Mouse (Mus musculus) left cerebral cortex, adult 8-10 months (tissue): ENCODE measurements around the gene Ccr1l1. TPM values are rescaled to one million over a fixed set of nuclear protein-coding genes. Genes with fewer than 3 reads are reported as not detected.

Experiments
- DNase-seq, 2 experiments: peaks; one replicate each; pipeline ENCODE4 v3.0.0; 2022; ENCODE audit warnings: low spot score in 2 of 2
- total RNA-seq, 4 experiments: library from RNA; stranded (reverse); gene quantifications; 2 replicates each; pipeline ENCODE4 v1.2.4; 2022

The Ccr1l1 gene
- total RNA-seq, 4 experiments from 2014 or later = not detected

- no peak for DNase-seq
Measured at GRCm38 (mm10) chr9:123960161-123960560, 18.0 kb downstream of the Ccr1l1 start.

- no peak for DNase-seq
Measured at GRCm38 (mm10) chr9:123957911-123958413, 20.2 kb downstream of the Ccr1l1 start.

DNA sequence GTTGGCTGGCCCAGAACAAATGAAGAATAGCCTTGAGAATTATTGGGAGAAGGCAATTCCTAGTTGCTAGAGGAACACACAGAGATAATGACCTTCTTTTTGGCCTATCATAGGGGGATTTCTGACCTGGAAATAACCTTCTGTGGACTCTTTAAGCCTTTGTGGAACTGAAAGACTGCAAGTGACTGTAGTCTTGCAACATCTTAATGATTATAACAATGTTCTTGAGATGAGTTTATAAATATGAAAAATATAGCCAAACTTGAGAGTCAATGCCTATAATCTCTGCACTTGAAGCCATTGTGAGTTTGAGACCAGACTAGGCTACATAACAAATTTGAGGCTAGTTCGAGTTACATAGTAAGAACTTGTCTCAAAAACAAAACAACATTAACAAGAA is 21.3 kb downstream of the Ccr1l1 start:
- DNase-seq = no peak

GRCm38 (mm10) chr9:123953551-123953950 is 24.7 kb downstream of the Ccr1l1 start:
- no peak for DNase-seq

- no peak for DNase-seq
Measured at GRCm38 (mm10) chr9:123951176-123951575, 27.0 kb downstream of the Ccr1l1 start.

DNA sequence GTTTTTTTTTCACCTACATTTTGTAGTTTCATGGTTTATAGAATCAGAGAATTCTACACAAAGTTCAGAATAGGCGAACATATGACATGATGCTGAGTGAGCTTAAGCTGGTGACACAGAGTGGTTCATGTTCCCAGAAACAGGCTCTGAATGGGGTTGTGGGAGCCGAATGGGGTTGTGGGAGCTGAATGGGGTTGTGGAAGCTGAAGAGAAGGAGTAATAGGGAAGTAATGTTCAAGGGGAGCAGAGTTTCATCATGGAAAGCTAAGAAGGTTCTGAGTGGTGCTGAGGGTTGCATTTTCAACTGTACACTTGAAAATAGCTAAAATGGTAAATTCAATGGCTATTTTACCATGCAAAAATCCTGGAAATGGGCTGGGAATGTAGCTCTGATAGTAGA is 28.8 kb downstream of the Ccr1l1 start:
- DNase-seq = no peak

- DNase-seq = no peak
Measured at GRCm38 (mm10) chr9:123947815-123948214, 30.4 kb downstream of the Ccr1l1 start.

GRCm38 (mm10) chr9:123942025-123942424 is 36.2 kb downstream of the Ccr1l1 start:
- DNase-seq = no peak

GRCm38 (mm10) chr9:123941316-123941715 is 36.9 kb downstream of the Ccr1l1 start:
- DNase-seq = no peak

GRCm38 (mm10) chr9:123940628-123941027 is 37.6 kb downstream of the Ccr1l1 start:
- no peak for DNase-seq

- no peak for DNase-seq
Measured at GRCm38 (mm10) chr9:123940168-123940567, 38.0 kb downstream of the Ccr1l1 start.

GRCm38 (mm10) chr9:123937989-123938388 is 40.2 kb downstream of the Ccr1l1 start:
- no peak for DNase-seq

DNA sequence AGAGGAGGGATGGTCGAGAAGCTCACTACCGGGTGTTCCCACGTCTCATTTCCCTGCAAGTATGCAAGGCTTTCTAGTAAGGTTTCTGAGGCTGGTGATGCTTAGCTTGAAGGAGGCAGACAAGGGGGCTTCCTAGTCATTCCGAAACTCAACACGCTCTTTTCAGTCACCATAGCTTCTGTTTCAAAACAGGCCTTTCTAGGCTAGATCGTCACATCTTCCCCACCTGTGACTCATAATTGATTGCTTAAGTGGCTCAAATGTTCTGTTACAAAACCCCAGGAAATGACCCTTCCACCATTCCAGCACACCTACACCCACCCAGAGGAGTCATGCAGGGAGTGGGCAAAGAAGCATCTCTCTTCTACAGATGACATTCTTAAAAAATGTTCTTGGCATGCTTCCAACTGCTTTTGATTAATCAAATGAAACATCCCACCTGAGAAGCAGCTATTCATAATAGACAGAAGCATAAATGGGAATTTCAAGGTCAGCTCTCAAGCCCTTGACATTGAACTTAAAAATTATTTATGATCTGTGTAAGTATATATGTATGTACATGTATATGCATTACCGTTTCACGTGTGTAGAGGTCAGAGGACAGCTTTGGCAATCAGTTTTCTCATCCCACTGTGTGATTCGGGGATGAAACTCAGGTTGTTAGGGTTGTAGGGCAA is 41.5 kb downstream of the Ccr1l1 start:
- DNase-seq = no peak

DNA sequence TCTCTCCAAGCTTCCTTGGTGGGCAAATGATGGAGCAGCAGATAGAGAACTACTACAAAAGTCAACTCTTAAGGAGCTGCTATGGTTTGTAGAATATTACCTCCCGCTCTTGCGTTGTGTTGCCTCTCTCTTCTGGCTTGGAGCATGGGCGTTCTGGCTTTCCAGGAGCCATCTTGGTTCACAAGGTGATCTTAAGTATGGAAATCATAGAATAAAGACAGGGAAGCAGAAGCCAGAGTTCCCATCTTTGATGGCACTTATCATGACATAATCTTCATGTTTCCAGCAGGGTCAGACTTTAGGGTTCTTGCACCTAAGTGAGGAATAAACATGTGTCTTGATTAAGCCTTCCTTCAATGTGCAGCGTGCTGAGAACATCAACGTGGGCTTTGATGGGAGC is 42.4 kb downstream of the Ccr1l1 start:
- no peak for DNase-seq

DNA sequence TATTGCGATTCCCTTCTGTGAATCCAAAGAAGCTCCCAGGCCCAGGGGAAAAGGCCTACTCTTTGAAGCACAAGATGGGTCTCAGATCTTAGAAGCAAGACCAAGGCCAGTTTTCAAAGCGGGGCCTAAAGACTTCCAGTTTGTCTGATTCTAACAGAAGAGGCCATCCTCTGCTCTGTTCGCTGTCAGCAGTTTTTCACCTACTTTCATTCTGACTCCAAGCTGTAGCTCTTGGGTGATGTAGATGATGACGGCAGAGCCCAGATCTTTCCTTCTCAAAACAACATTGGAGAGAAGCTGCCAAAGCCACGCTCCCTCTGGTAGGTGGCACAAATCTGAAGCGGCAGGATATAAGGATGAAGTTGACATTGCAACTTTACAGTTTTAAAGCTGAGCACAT is 42.9 kb downstream of the Ccr1l1 start:
- no peak for DNase-seq

DNA sequence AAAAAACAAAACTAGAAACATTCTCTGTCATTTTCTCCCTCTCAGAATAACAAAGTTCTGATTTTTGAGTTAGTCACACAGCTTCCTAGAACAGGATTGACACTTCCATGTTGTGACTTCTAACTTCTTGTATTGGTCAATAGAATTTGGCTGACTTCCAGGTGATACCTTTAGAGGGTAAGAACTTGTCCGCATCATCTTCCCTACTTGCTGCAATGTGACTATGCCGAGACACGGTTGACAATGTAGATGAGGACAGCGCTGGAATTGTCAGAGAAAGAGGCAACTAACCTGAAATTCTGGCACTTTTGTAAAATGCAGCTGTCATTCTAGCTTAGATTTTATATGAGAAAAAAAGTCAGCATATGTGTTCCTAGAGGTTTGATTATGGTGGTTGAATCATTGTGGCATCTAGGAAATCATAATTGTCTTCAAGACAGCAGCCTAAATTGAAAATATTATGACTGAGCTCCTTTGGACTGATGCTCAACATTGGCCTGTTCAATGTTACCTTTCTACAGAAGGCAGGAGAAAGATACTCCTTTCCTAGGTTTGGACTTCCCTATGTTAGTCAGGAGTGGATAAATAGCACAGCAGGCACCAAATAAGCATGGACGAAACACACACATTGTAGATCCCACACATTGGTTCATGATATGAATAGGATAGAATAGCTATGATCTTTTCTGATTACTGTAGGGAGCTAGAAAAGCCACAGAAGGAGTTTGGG is 44.3 kb downstream of the Ccr1l1 start:
- DNase-seq = no peak

DNA sequence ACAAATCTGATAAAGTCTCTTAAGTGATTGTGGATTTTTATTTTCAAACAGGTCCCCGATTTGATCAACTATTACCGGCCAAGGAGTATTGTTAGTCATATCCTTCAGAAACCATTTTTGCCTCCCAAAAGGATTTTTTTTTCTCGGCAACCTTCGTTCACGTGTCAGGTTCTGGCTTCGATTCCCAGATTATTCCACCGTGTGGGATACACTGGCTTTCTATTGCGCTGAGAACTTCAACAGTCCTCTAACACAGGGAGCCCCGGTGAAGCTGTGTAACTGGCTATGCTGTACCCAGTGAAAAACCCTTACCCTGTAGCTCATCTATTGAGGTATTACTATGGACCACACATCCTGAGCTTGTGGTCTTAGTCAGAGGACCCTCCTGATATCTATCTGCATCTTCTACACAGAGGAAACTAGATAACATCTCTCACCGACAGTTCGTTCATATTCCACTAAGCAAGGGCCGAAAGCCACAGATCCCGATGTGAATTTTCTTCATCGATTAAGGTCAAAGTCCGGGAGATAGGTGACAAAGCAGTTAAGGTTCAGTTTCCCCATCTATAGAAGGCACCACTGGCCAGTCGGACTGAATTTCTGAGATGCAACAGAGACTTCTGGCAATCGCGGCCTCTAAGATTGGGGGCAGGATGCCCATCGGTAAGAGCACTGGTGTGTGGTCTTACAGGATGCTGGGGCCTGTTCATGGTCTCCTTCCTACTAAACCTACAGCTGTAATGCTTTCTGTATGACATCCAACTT is 45.1 kb downstream of the Ccr1l1 start:
- DNase-seq = no peak

DNA sequence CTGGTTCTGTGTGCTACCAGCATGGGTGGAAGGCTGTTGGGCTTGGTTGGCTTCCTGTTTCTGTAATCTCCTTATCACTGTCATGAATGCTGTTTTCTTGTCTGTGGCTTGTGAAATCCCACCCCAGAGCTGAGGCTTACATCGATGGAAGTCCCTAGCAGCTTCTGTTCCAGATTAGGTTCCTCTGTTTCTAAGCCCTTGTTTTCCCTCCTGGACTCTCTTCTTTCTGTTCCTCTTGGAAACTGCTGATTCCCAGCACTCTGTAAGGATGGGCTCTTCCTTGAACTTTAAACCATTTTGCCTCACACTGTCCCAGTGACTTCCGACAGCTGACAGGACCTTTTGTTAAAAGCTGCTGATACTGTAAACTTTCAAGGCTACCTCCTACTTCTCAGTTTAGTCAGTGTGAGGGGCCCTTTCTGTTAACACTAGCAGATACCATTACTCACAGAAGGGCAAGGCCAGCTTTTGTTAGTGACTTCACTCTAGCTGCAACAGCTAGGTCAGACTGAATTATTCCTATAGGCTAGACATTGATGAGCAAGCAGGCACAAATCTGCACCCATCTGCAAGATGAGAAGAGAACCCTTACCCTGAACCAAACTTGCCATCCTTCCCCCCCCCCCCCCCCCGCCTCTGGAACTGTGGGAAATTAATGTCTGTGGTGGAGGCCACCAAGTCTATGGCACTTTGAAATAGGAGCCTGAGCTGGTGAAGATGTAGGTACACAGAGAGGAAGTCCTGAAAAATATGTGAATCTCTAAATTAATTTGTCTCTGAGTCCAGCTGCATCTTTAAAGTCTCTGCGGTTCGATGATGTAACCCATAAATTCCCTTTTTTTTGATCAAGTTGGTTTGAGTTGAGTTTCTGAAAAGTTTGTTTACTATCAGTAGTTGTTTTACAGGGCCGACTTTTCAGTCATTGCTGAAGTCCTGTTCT is 46.2 kb downstream of the Ccr1l1 start:
- no peak for DNase-seq

DNA sequence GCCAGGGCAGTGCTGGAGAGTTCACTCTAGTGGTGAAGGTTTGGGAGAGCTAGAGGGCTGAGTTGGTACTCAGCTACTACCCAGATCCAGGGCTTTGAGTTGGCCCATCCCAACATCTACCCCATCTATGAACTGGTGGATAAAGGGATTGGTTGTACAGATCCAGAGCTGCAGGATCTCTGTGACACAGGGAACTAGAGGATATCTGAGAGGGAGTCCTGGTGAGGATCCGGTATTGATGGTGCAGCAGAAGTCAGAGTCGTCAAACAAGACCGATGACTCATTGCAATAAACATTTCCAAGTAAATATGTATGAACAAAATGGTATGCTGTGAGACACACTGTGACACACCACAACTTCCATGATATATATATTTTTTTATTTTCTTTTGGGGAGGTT is 47.3 kb downstream of the Ccr1l1 start:
- no peak for DNase-seq

GRCm38 (mm10) chr9:123930476-123930875 is 47.7 kb downstream of the Ccr1l1 start:
- DNase-seq = no peak

- no peak for DNase-seq
Measured at GRCm38 (mm10) chr9:123929936-123930335, 48.3 kb downstream of the Ccr1l1 start.
